Mouse (Mus musculus) ovary, adult 2 months (tissue): ENCODE data around the gene Ly6g6f. TPM values are rescaled to one million over a fixed set of nuclear protein-coding genes. Genes with fewer than 3 reads are reported as not detected.

ENCODE experiments used
- polyA plus RNA-seq: library from polyadenylated mRNA; depleted of rRNA; stranded (reverse); fragments of >200 nt; gene quantifications from 2 replicates; pipeline ENCODE4 v1.2.3, GENCODE M21; 2012; rRNA removed

Ly6g6f gene
- polyA plus RNA-seq, 1 experiment = not detected

GRCm38 (mm10) chr17:35046681-35047455 is 38.5 kb downstream of the Ly6g6f start, which contains the start of gene Msh5:
Gene Msh5, minus strand, starts transcription at chr17:35046745.

Other genes starting within 250 kb of the Ly6g6f start
- gene Stk19, start 248.7 kb downstream of the Ly6g6f start, polyA plus RNA-seq = 56.5 and 60.0 TPM in 2 replicates
- 45.2 and 55.1 TPM in 2 replicates for gene Dxo, start 248.6 kb downstream of the Ly6g6f start, polyA plus RNA-seq
- gene Skiv2l, start 235.4 kb downstream of the Ly6g6f start, polyA plus RNA-seq = 114 and 120 TPM in 2 replicates
- gene Nelfe, start 235.2 kb downstream of the Ly6g6f start, polyA plus RNA-seq = 24.5 and 28.4 TPM in 2 replicates
- gene Cfb, start 223.1 kb downstream of the Ly6g6f start, polyA plus RNA-seq = 16.7 and 26.4 TPM in 2 replicates
- 31.4 and 37.2 TPM in 2 replicates for gene Zbtb12, start 206.1 kb downstream of the Ly6g6f start, polyA plus RNA-seq
- gene Gm20547, start 203.6 kb downstream of the Ly6g6f start, polyA plus RNA-seq = 0.06 TPM in 1 of 2 replicates, not detected in the other
- gene C2, start 187.3 kb downstream of the Ly6g6f start, polyA plus RNA-seq = 44.6 and 48.4 TPM in 2 replicates
- 397 and 463 TPM in 2 replicates for gene Ehmt2, start 187.1 kb downstream of the Ly6g6f start, polyA plus RNA-seq
- 10.4 and 10.5 TPM in 2 replicates for gene Slc44a4, start 171.1 kb downstream of the Ly6g6f start, polyA plus RNA-seq
- gene Neu1, start 154.4 kb downstream of the Ly6g6f start, polyA plus RNA-seq = 41.7 and 43.1 TPM in 2 replicates
- gene Hspa1b, start 126.4 kb downstream of the Ly6g6f start, polyA plus RNA-seq = 132 and 153 TPM in 2 replicates
- gene Gm20481, start 115.7 kb downstream of the Ly6g6f start, polyA plus RNA-seq = 1.1 TPM in 1 of 2 replicates, not detected in the other
- 71.2 and 74.4 TPM in 2 replicates for gene Hspa1a, start 113.5 kb downstream of the Ly6g6f start, polyA plus RNA-seq
- gene Hspa1l, start 112.9 kb downstream of the Ly6g6f start, polyA plus RNA-seq = 0.28 and 0.47 TPM in 2 replicates
- 107 and 128 TPM in 2 replicates for gene Lsm2, start 103.7 kb downstream of the Ly6g6f start, polyA plus RNA-seq
- gene Vars, start 84.6 kb downstream of the Ly6g6f start, polyA plus RNA-seq = 349 and 387 TPM in 2 replicates
- 1.6 and 1.7 TPM in 2 replicates for gene Vwa7, start 69.0 kb downstream of the Ly6g6f start, polyA plus RNA-seq
- 2.2 and 3.1 TPM in 2 replicates for gene Sapcd1, start 57.6 kb downstream of the Ly6g6f start, polyA plus RNA-seq
- 2.8 and 3.2 TPM in 2 replicates for gene Msh5, start 38.9 kb downstream of the Ly6g6f start, polyA plus RNA-seq
- gene Clic1, start 35.6 kb downstream of the Ly6g6f start, polyA plus RNA-seq = 134 and 150 TPM in 2 replicates
- gene Ddah2, start 26.6 kb downstream of the Ly6g6f start, polyA plus RNA-seq = 113 and 116 TPM in 2 replicates
- not detected in 2 replicates for gene Ly6g6c, start 20.2 kb downstream of the Ly6g6f start, polyA plus RNA-seq
- gene Mpig6b, start 19.4 kb downstream of the Ly6g6f start, polyA plus RNA-seq = 0.25 and 0.36 TPM in 2 replicates
- 13.7 and 17.0 TPM in 2 replicates for gene Ly6g6e, start 8.7 kb downstream of the Ly6g6f start, polyA plus RNA-seq
- gene Ly6g6d, start 7.5 kb downstream of the Ly6g6f start, polyA plus RNA-seq = 7.4 and 8.5 TPM in 2 replicates
- 223 and 260 TPM in 2 replicates for gene Abhd16a, start 3.7 kb upstream of the Ly6g6f start, polyA plus RNA-seq
- gene Ly6g5c, start 22.7 kb upstream of the Ly6g6f start, polyA plus RNA-seq = not detected in 2 replicates
- 1.5 and 2.3 TPM in 2 replicates for gene Ly6g5b, start 29.8 kb upstream of the Ly6g6f start, polyA plus RNA-seq
- 17.4 and 20.2 TPM in 2 replicates for gene Gpank1, start 35.8 kb upstream of the Ly6g6f start, polyA plus RNA-seq
- gene Csnk2b, start 36.4 kb upstream of the Ly6g6f start, polyA plus RNA-seq = 246 and 449 TPM in 2 replicates
- gene D17H6S53E, start 40.8 kb upstream of the Ly6g6f start, polyA plus RNA-seq = 7.9 and 13.4 TPM in 2 replicates
- gene Apom, start 46.4 kb upstream of the Ly6g6f start, polyA plus RNA-seq = 0.16 and 0.37 TPM in 2 replicates
- gene Bag6, start 49.6 kb upstream of the Ly6g6f start, polyA plus RNA-seq = 379 and 401 TPM in 2 replicates
- 592 and 637 TPM in 2 replicates for gene Prrc2a, start 79.3 kb upstream of the Ly6g6f start, polyA plus RNA-seq
- 1.4 and 1.9 TPM in 2 replicates for gene Aif1, start 90.5 kb upstream of the Ly6g6f start, polyA plus RNA-seq
- 15.6 and 19.9 TPM in 2 replicates for gene Lst1, start 102.8 kb upstream of the Ly6g6f start, polyA plus RNA-seq
- gene Ltb, start 108.8 kb upstream of the Ly6g6f start, polyA plus RNA-seq = 4.6 and 6.7 TPM in 2 replicates
- 0.62 and 0.77 TPM in 2 replicates for gene Tnf, start 116.4 kb upstream of the Ly6g6f start, polyA plus RNA-seq
- gene Lta, start 119.7 kb upstream of the Ly6g6f start, polyA plus RNA-seq = 0.16 and 0.36 TPM in 2 replicates
- not detected in 2 replicates for gene Gm16181, start 135.2 kb upstream of the Ly6g6f start, polyA plus RNA-seq
- 6.9 and 13.4 TPM in 2 replicates for gene Atp6v1g2, start 148.1 kb upstream of the Ly6g6f start, polyA plus RNA-seq
- 42.9 and 64.2 TPM in 2 replicates for gene Nfkbil1, start 150.2 kb upstream of the Ly6g6f start, polyA plus RNA-seq
- gene Ddx39b, start 156.1 kb upstream of the Ly6g6f start, polyA plus RNA-seq = 360 and 468 TPM in 2 replicates
- gene H2-D1, start 177.1 kb upstream of the Ly6g6f start, polyA plus RNA-seq = 422 and 558 TPM in 2 replicates
- gene H2-Q1, start 234.8 kb upstream of the Ly6g6f start, polyA plus RNA-seq = not detected in 2 replicates